Mouse (Mus musculus) ES-E14 (cell line): ENCODE measurements around the gene Cd200r3.

Experiments used
- HCFC1 ChIP-seq: IDR thresholded peaks from 2 replicates; pipeline ENCODE4 v1.6.1; 2012; ENCODE audit warnings: low read length, inconsistent platforms, borderline replicate concordance; ENCODE audit not compliant: insufficient read depth
- MAFK ChIP-seq: IDR thresholded peaks from 2 replicates; pipeline ENCODE4 v1.6.1; 2014; ENCODE audit warnings: mild to moderate bottlenecking, low read depth, low read length, inconsistent platforms; ENCODE audit not compliant: insufficient read depth
- ZC3H11A ChIP-seq: IDR thresholded peaks from 2 replicates; pipeline ENCODE4 v1.6.1; 2012; ENCODE audit warnings: low read depth, mild to moderate bottlenecking, inconsistent platforms, low read length, borderline replicate concordance
- ZNF384 ChIP-seq: IDR thresholded peaks from 2 replicates; pipeline ENCODE4 v1.6.1; 2012; ENCODE audit warnings: low read depth, low read length, inconsistent platforms

DNA sequence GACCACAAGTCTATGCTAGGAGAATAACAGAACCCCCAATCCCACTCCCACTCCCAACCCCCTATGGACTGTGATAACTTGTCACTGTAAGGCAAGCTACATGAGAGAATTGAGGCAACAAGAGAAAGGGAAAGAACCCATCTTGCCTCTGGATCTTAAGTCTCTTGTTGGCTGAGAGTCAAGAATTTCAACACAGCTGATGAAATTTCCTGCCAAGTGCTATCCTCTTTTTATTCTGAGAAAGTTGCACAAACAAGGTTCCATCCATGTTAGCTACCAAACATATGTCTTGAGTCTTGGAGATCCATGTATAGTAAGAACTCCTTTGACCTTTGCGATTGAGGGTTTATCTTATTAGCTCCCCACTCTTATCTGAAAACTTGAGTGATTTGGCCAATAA, 86.0 kb downstream of the Cd200r3 start:
- no peak for TF ChIP-seq HCFC1
- no peak for TF ChIP-seq ZNF384
- TF ChIP-seq MAFK = no peak
- no peak for TF ChIP-seq ZC3H11A
